Mouse (Mus musculus): ENCODE data around the gene Tbxa2r. TPM values are rescaled to one million over a fixed set of nuclear protein-coding genes. Genes with fewer than 3 reads are reported as not detected.
A peak's percentile ranks its signal among the peaks of the same experiment; 100 is the strongest.

The Tbxa2r gene
- polyA plus RNA-seq, 1 experiment from 2014 or later: 3.1 TPM

- H3K9ac ChIP-seq (replicated peaks): no peak overlapping the region
- peaks cover 10% of the 10 kb centered on the region for H3K4me1 ChIP-seq
- WGBS: 33% methylated on average over 16 of the region's 16 CpGs
- no peak overlapping the region for H3K27ac ChIP-seq (replicated peaks)
- no peaks in the 10 kb centered on the region for H3K36me3 ChIP-seq
- no peaks in the 10 kb centered on the region for H3K9me3 ChIP-seq
- no peak for ATAC-seq (replicated peaks)
- no peak overlapping the region for H3K4me3 ChIP-seq
- no peak overlapping the region for H3K4me2 ChIP-seq (replicated peaks)
- H3K27me3 ChIP-seq: peaks cover 56% of the 10 kb centered on the region
Measured at GRCm38 (mm10) chr10:81341333-81341949, 12.9 kb downstream of the Tbxa2r start.

- Histone ChIP-seq H3K9ac (replicated peaks) (peak within 1 kb of the TSS; percentile 32), H3K9me3 (no peaks in the 10 kb centered on the region), H3K27ac (replicated peaks) (no peak within 1 kb of the TSS), H3K4me3 (peak within 1 kb of the TSS; percentile 42), H3K36me3 (no peaks in the 10 kb centered on the region), H3K4me2 (replicated peaks) (peak within 1 kb of the TSS; percentile 60), H3K27me3 (peaks cover 56% of the 10 kb centered on the region), H3K4me1 (peaks cover 18% of the 10 kb centered on the region)
- WGBS: 4% methylated on average over 61 of the region's 67 CpGs
- ATAC-seq (replicated peaks): no peak
Measured at GRCm38 (mm10) chr10:81342686-81343505, 14.4 kb downstream of the Tbxa2r start, which contains the start of gene Gipc3. Gipc3 (minus strand) TSS chr10:81343266.

GRCm38 (mm10) chr10:81344421-81345161, 16.1 kb downstream of the Tbxa2r start:
- Histone ChIP-seq H3K27me3 (peaks cover 56% of the 10 kb centered on the region), H3K4me2 (replicated peaks) (no peak overlapping the region), H3K4me1 (peaks cover 23% of the 10 kb centered on the region), H3K9ac (replicated peaks) (no peak overlapping the region), H3K9me3 (no peaks in the 10 kb centered on the region), H3K27ac (replicated peaks) (no peak overlapping the region), H3K4me3 (no peak overlapping the region), H3K36me3 (no peaks in the 10 kb centered on the region)
- 57% methylated on average over 8 of the region's 8 CpGs for WGBS
- ATAC-seq (replicated peaks): no peak

GRCm38 (mm10) chr10:81345162-81345534, 16.6 kb downstream of the Tbxa2r start:
- Histone ChIP-seq H3K4me3 (no peak overlapping the region), H3K27ac (replicated peaks) (no peak overlapping the region), H3K9ac (replicated peaks) (no peak overlapping the region), H3K9me3 (no peaks in the 10 kb centered on the region), H3K4me1 (peaks cover 29% of the 10 kb centered on the region), H3K27me3 (peaks cover 56% of the 10 kb centered on the region), H3K36me3 (no peaks in the 10 kb centered on the region), H3K4me2 (replicated peaks) (no peak overlapping the region)
- WGBS: 85% methylated on average over 4 of the region's 4 CpGs
- no peak for ATAC-seq (replicated peaks)

- no peaks in the 10 kb centered on the region for H3K9me3 ChIP-seq
- ATAC-seq (replicated peaks): no peak
- H3K27ac ChIP-seq (replicated peaks): no peak overlapping the region
- peaks cover 44% of the 10 kb centered on the region for H3K27me3 ChIP-seq
- 5% methylated on average over 55 of the region's 55 CpGs for WGBS
- H3K9ac ChIP-seq (replicated peaks): peak overlapping the region; percentile 29; the same call in 1 of the 2 replicates
- H3K4me3 ChIP-seq: peak overlapping the region; percentile 33
- peak overlapping the region; percentile 49 for H3K4me2 ChIP-seq (replicated peaks)
- no peaks in the 10 kb centered on the region for H3K36me3 ChIP-seq
- peaks cover 29% of the 10 kb centered on the region for H3K4me1 ChIP-seq
Measured at GRCm38 (mm10) chr10:81346453-81347067, 18.0 kb downstream of the Tbxa2r start.

GRCm38 (mm10) chr10:81349146-81349545, 20.6 kb downstream of the Tbxa2r start:
- Histone ChIP-seq H3K27ac (replicated peaks) (no peak overlapping the region), H3K4me2 (replicated peaks) (peak overlapping the region; percentile 85), H3K27me3 (peaks cover 19% of the 10 kb centered on the region; the same call in 1 of the 2 replicates), H3K9me3 (no peaks in the 10 kb centered on the region), H3K4me1 (peaks cover 21% of the 10 kb centered on the region), H3K36me3 (no peaks in the 10 kb centered on the region), H3K4me3 (peak overlapping the region; percentile 74), H3K9ac (replicated peaks) (peak overlapping the region; percentile 63; the same call in 1 of the 2 replicates)
- 7% methylated on average over 12 of the region's 12 CpGs for WGBS
- ATAC-seq (replicated peaks): no peak

- Histone ChIP-seq H3K4me1 (peaks cover 21% of the 10 kb centered on the region), H3K27ac (replicated peaks) (no peak overlapping the region), H3K4me2 (replicated peaks) (peak overlapping the region; percentile 85), H3K9ac (replicated peaks) (peak overlapping the region; percentile 63), H3K9me3 (no peaks in the 10 kb centered on the region), H3K27me3 (peaks cover 11% of the 10 kb centered on the region; the same call in 1 of the 2 replicates), H3K4me3 (peak overlapping the region; percentile 74), H3K36me3 (no peaks in the 10 kb centered on the region)
- peak; percentile 20 for ATAC-seq (replicated peaks)
- WGBS: 1% methylated on average over 27 of the region's 29 CpGs
Measured at GRCm38 (mm10) chr10:81349961-81350350, 21.4 kb downstream of the Tbxa2r start.

GRCm38 (mm10) chr10:81350351-81351063, 22.0 kb downstream of the Tbxa2r start, which contains the start of gene Hmg20b:
Hmg20b (minus strand) TSS chr10:81350480.
- Histone ChIP-seq H3K4me1 (peaks cover 21% of the 10 kb centered on the region), H3K4me2 (replicated peaks) (peak within 1 kb of the TSS; percentile 85), H3K36me3 (no peaks in the 10 kb centered on the region), H3K27me3 (peaks cover 6% of the 10 kb centered on the region; the same call in 1 of the 2 replicates), H3K27ac (replicated peaks) (peak within 1 kb of the TSS; percentile 69), H3K9ac (replicated peaks) (peak within 1 kb of the TSS; percentile 63), H3K4me3 (peak within 1 kb of the TSS; percentile 74), H3K9me3 (no peaks in the 10 kb centered on the region)
- peak; percentile 97 for ATAC-seq (replicated peaks)
- under 1% methylated on average over 54 of the region's 54 CpGs for WGBS

- no peak overlapping the region for H3K9ac ChIP-seq (replicated peaks)
- H3K36me3 ChIP-seq: no peaks in the 10 kb centered on the region
- no peaks in the 10 kb centered on the region for H3K9me3 ChIP-seq
- no peak for ATAC-seq (replicated peaks)
- no peak overlapping the region for H3K27ac ChIP-seq (replicated peaks)
- WGBS: 32% methylated on average over 9 of the region's 9 CpGs
- H3K4me2 ChIP-seq (replicated peaks): no peak overlapping the region
- H3K4me1 ChIP-seq: peaks cover 18% of the 10 kb centered on the region
- no peaks in the 10 kb centered on the region for H3K27me3 ChIP-seq
- H3K4me3 ChIP-seq: no peak overlapping the region
Measured at GRCm38 (mm10) chr10:81351678-81352291, 23.3 kb downstream of the Tbxa2r start.

- peaks cover 22% of the 10 kb centered on the region for H3K4me1 ChIP-seq
- no peaks in the 10 kb centered on the region for H3K9me3 ChIP-seq
- H3K36me3 ChIP-seq: no peaks in the 10 kb centered on the region
- H3K9ac ChIP-seq (replicated peaks): no peak overlapping the region
- no peak overlapping the region for H3K27ac ChIP-seq (replicated peaks)
- H3K27me3 ChIP-seq: no peaks in the 10 kb centered on the region
- no peak overlapping the region for H3K4me3 ChIP-seq
- 67% methylated on average over 9 of the region's 9 CpGs for WGBS
- H3K4me2 ChIP-seq (replicated peaks): no peak overlapping the region
- no peak for ATAC-seq (replicated peaks)
Measured at GRCm38 (mm10) chr10:81354738-81355477, 26.4 kb downstream of the Tbxa2r start.
